Mouse (Mus musculus): ENCODE measurements around the gene Klk8.

GRCm38 (mm10) chr7:43769636-43770035 lies 27.7 kb upstream of the Klk8 start:
- TF ChIP-seq CTCF (IDR thresholded peaks at IDR 0.05; ENCODE audit: borderline replicate concordance, insufficient read depth, low read depth, low read length) (no peak), POLR2A (IDR thresholded peaks at IDR 0.05; ENCODE audit: borderline replicate concordance, insufficient read depth, low read length) (no peak)
